Mouse (Mus musculus) G1E (cell line): ENCODE measurements at regions not wholly inside any gene's neighbourhood (a gene's known extent, or its start where the extent isn't known, plus 50 kb on each side); places are given as distances from the start of the nearest gene placed in this dataset.

Experiments
- CTCF ChIP-seq: IDR thresholded peaks from 2 replicates; pipeline ENCODE4 v1.5.1; 2012; ENCODE audit warnings: low read depth, low read length, inconsistent platforms, mixed read lengths
- GATA1 ChIP-seq: IDR thresholded peaks from 2 replicates; pipeline ENCODE4 v1.6.1; 2012; ENCODE audit warnings: borderline replicate concordance, low read length, inconsistent platforms, mixed read lengths
- POLR2AphosphoS5 ChIP-seq: IDR thresholded peaks from 2 replicates; pipeline ENCODE4 v1.6.1; 2012; ENCODE audit warnings: low read depth, low read length, inconsistent platforms; ENCODE audit not compliant: insufficient replicate concordance
- TAL1 ChIP-seq: conservative IDR thresholded peaks from 2 replicates; pipeline ENCODE4 v1.6.1; 2012; ENCODE audit warnings: low read depth, low read length, inconsistent platforms, mixed read lengths

DNA sequence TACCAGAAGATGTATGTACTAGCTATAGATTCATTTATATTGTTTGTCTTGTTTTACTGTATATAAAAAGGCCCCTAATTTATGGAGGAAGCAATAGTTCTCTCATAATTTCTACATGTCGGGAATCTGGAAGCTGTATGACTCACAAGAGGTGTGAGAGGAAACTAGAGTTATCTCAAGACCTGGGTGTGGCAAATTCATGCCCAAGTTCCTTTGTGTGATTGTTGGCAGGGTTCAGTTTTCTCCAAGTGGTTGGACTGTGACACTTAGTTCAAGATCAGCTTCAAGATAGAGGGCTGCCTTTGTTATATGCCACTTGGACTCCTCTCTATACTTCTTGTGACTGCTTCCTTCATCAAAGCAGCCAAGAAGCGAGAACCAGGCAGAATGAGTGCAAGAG is 521.1 kb downstream of the Epha4 start:
- TF ChIP-seq CTCF: no peak
- TF ChIP-seq GATA1: no peak
- TF ChIP-seq TAL1: no peak
- TF ChIP-seq POLR2AphosphoS5: no peak
